30 mouse cellular contexts compared by ENCODE assay signal in genomic region chr2:13777032-13777431, GRCm38 (mm10). TPM values are rescaled to one million over a fixed set of nuclear protein-coding genes. Genes with fewer than 3 reads are reported as not detected.
A peak's percentile ranks its signal among the peaks of the same experiment; 100 is the strongest.
DNase-seq lines count a peak whose midpoint lies in the region; ATAC-seq lines count a peak whose summit lies in the region.
"Had no signal": no experiment of that assay in that cellular context is flagged by ENCODE, and none has a peak within 500 bp of the region (broad histone marks: within the 10 kb centered on the region; RNA-seq: fewer than 3 reads in every experiment).

No protein-coding gene starts in this region.

- H3K27me3 ChIP-seq in midbrain, embryonic 11.5 days (ENCODE audit: control insufficient read depth, insufficient read depth, low read length) = no peaks in the 10 kb centered on the region
- no peaks in the 10 kb centered on the region for H3K27me3 ChIP-seq in midbrain, embryonic 15.5 days (replicated peaks)
- H3K27me3 ChIP-seq in limb, embryonic 10.5 days (ENCODE audit: low read depth, poor library complexity, severe bottlenecking) = no peaks in the 10 kb centered on the region
- H3K27me3 ChIP-seq: embryonic facial prominence, embryonic 13.5 days; forebrain, embryonic 13.5 days; hindbrain, embryonic 13.5 days; Patski had no signal

- no peak for ATAC-seq in midbrain, embryonic 11.5 days (ENCODE audit: low FRiP score)
- no peak for ATAC-seq in midbrain, embryonic 15.5 days (replicated peaks)
- ATAC-seq in megakaryocyte, adult 5-6 weeks (ENCODE audit: poor library complexity, severe bottlenecking) = no peak
- ATAC-seq: activated CD4-positive, CD25-positive, alpha-beta regulatory T cell, adult 4 months; forebrain, embryonic 13.5 days; forebrain, postnatal 0 days; hindbrain, embryonic 16.5 days; intestine, embryonic 16.5 days; Patski had no signal

- no peak overlapping the region for H3K4me2 ChIP-seq in midbrain, embryonic 11.5 days
- H3K4me2 ChIP-seq in midbrain, embryonic 15.5 days = no peak overlapping the region
- H3K4me2 ChIP-seq: embryonic facial prominence, embryonic 13.5 days; forebrain, embryonic 13.5 days; heart, embryonic 11.5 days; hindbrain, embryonic 13.5 days had no signal

- no peaks in the 10 kb centered on the region for H3K36me3 ChIP-seq in midbrain, embryonic 11.5 days (ENCODE audit: control insufficient read depth, insufficient read depth, low read length)
- no peaks in the 10 kb centered on the region for H3K36me3 ChIP-seq in midbrain, embryonic 15.5 days (replicated peaks)
- H3K36me3 ChIP-seq in limb, embryonic 10.5 days = no peaks in the 10 kb centered on the region
- H3K36me3 ChIP-seq: embryonic facial prominence, embryonic 10.5 days; embryonic facial prominence, embryonic 13.5 days; G1E; hindbrain, embryonic 10.5 days; hindbrain, embryonic 13.5 days had no signal

- H3K9me3 ChIP-seq in midbrain, embryonic 11.5 days (ENCODE audit: control insufficient read depth, low read length) = no peaks in the 10 kb centered on the region
- H3K9me3 ChIP-seq in midbrain, embryonic 15.5 days = no peaks in the 10 kb centered on the region
- H3K9me3 ChIP-seq in limb, embryonic 10.5 days (replicated peaks) = no peaks in the 10 kb centered on the region
- H3K9me3 ChIP-seq: embryonic facial prominence, embryonic 10.5 days; embryonic facial prominence, embryonic 13.5 days; forebrain, embryonic 13.5 days; G1E; hindbrain, embryonic 10.5 days; hindbrain, embryonic 13.5 days had no signal

- H3K4me3 ChIP-seq in midbrain, embryonic 11.5 days (ENCODE audit: low read depth, low read length) = no peak overlapping the region
- H3K4me3 ChIP-seq in midbrain, embryonic 15.5 days = no peak overlapping the region
- H3K4me3 ChIP-seq in limb, embryonic 10.5 days = no peak overlapping the region
- H3K4me3 ChIP-seq: embryonic facial prominence, embryonic 10.5 days; embryonic facial prominence, embryonic 13.5 days; erythroblast, embryonic 14.5 days; forebrain, embryonic 13.5 days; gastrocnemius, adult 2 months; hindbrain, embryonic 10.5 days; hindbrain, embryonic 13.5 days had no signal

- DNase-seq in midbrain, embryonic 11.5 days (ENCODE audit: low spot score, missing footprints) = peak; percentile 33
- DNase-seq in ES-CJ7 (ENCODE audit: low read depth, low spot score) (peak; percentile 17), ZHBTc4 (ENCODE audit: low read depth, low spot score) (peak; percentile 52)
- DNase-seq in B cell, adult 2 months = no peak
- DNase-seq in limb, embryonic 10.5 days (ENCODE audit: low spot score) = no peak
- DNase-seq in heart, postnatal 4 days = no peak
- DNase-seq: adrenal gland, adult 8-10 months; adrenal gland, postnatal 25 days; cerebellum, adult 11-12 months; cerebellum, adult 8-10 months; cerebellum, postnatal 10 days; cerebellum, postnatal 36 days; embryo, embryonic 11 days; forebrain, postnatal 0 days; gastrocnemius, adult 2 months; gastrocnemius, postnatal 14 days had no signal

- no peaks in the 10 kb centered on the region for H3K4me1 ChIP-seq in midbrain, embryonic 11.5 days (ENCODE audit: control insufficient read depth, insufficient read depth, low read length)
- no peaks in the 10 kb centered on the region for H3K4me1 ChIP-seq in midbrain, embryonic 15.5 days
- no peaks in the 10 kb centered on the region for H3K4me1 ChIP-seq in limb, embryonic 10.5 days
- H3K4me1 ChIP-seq: embryonic facial prominence, embryonic 10.5 days; forebrain, embryonic 13.5 days; hindbrain, embryonic 10.5 days; hindbrain, embryonic 13.5 days had no signal

- no peak overlapping the region for H3K9ac ChIP-seq in midbrain, embryonic 11.5 days (ENCODE audit: low read length)
- H3K9ac ChIP-seq in midbrain, embryonic 15.5 days = no peak overlapping the region
- H3K9ac ChIP-seq: embryonic facial prominence, embryonic 13.5 days; forebrain, embryonic 13.5 days; forebrain, postnatal 0 days; hindbrain, embryonic 13.5 days had no signal

- H3K27ac ChIP-seq in midbrain, embryonic 11.5 days (ENCODE audit: low read depth, low read length) = no peak overlapping the region
- H3K27ac ChIP-seq in midbrain, embryonic 15.5 days = no peak overlapping the region
- no peak overlapping the region for H3K27ac ChIP-seq in limb, embryonic 10.5 days
- H3K27ac ChIP-seq: embryonic facial prominence, embryonic 10.5 days; embryonic facial prominence, embryonic 13.5 days; forebrain, embryonic 13.5 days; gastrocnemius, adult 2 months; hindbrain, embryonic 10.5 days; hindbrain, embryonic 13.5 days had no signal

RNA-seq across cellular contexts. Expression of gene St8sia6, which starts 16.8 kb away (rescaled TPM):
- 0.18 and 0.20 TPM in 2 replicates for polyA plus RNA-seq in midbrain, embryonic 11.5 days (2014; fragmentation: Nextera tagmentation; extraction: Ambion mirVana)
- polyA plus RNA-seq in midbrain, embryonic 15.5 days (2015; fragmentation: Nextera tagmentation; extraction: Ambion mirVana) = 1.1 TPM in 2 replicates
- polyA plus RNA-seq in limb, embryonic 10.5 days (2016; fragmentation: Nextera tagmentation; extraction: Ambion mirVana) = 0.88 and 1.7 TPM in 2 replicates
- 1 to 10 TPM in 1 of 2 experiments, under 1 TPM in 1; 0.95 to 1.2 TPM for total RNA-seq in heart, postnatal 4 days (2021)
- 1.6 and 4.2 TPM in 2 replicates for total RNA-seq in megakaryocyte, adult 5-6 weeks (2015)
- total RNA-seq in megakaryocyte, adult 5-6 weeks (2017) = 1.6 and 3.5 TPM in 2 replicates
- polyA plus RNA-seq: erythroblast, embryonic 14.5 days; G1E had no signal

Comparison
In these comparisons a context has a peak if more than half of its experiments do, and no peak if none do; other contexts are left out.
1. DNase-seq: peak in midbrain, embryonic 11.5 days (single experiment), ES-CJ7 (single experiment) and ZHBTc4 (single experiment); none in B cell, adult 2 months (0 of 2), limb, embryonic 10.5 days (single experiment) and heart, postnatal 4 days (single experiment).